Mouse (Mus musculus) heart, embryonic 12.5 days (tissue): ENCODE data around the gene Ywhah. TPM values are rescaled to one million over a fixed set of nuclear protein-coding genes. Genes with fewer than 3 reads are reported as not detected.
"Not testable (repeated sequence)": the region's sequence is repeated elsewhere in the genome, so short reads cannot be mapped to it uniquely, and the experiment has no call there.

ENCODE experiments used
- ATAC-seq: fragments of 200-750 bp; cut with Nextera tagmentation; 2 replicates; pipeline ENCODE4 v1.8.0; 2017; ENCODE audit warnings: moderate TSS enrichment, moderate library complexity; ENCODE audit not compliant: insufficient number of reproducible peaks, low FRiP score
- H3K27ac ChIP-seq: fragments of 300-500 bp; sonication (generic); 2 replicates; pipeline ENCODE4 v1.5.1; 2016; ENCODE audit warnings: mild to moderate bottlenecking, moderate library complexity; ENCODE audit not compliant: poor library complexity, severe bottlenecking
- H3K27me3 ChIP-seq: fragments of 300-500 bp; sonication (generic); replicated peaks from 2 replicates; pipeline ENCODE4 v1.6.1; 2016; ENCODE audit warnings: mild to moderate bottlenecking, moderate library complexity
- H3K36me3 ChIP-seq: fragments of 300-500 bp; sonication (generic); 2 replicates; pipeline ENCODE4 v1.6.1; 2016; ENCODE audit warnings: mild to moderate bottlenecking, moderate library complexity
- H3K4me1 ChIP-seq: fragments of 300-500 bp; sonication (generic); replicated peaks from 2 replicates; pipeline ENCODE4 v1.6.1; 2016; ENCODE audit warnings: mild to moderate bottlenecking
- H3K4me2 ChIP-seq: fragments of 300-500 bp; sonication (generic); 2 replicates; pipeline ENCODE4 v1.6.1; 2016; ENCODE audit warnings: mild to moderate bottlenecking, moderate library complexity
- H3K4me3 ChIP-seq: fragments of 300-500 bp; sonication (generic); 2 replicates; pipeline ENCODE4 v1.5.1; 2016; ENCODE audit warnings: mild to moderate bottlenecking
- H3K9ac ChIP-seq: fragments of 300-500 bp; sonication (generic); 2 replicates; pipeline ENCODE4 v1.6.1; 2016; ENCODE audit warnings: mild to moderate bottlenecking, moderate library complexity
- H3K9me3 ChIP-seq: fragments of 300-500 bp; sonication (generic); replicated peaks from 2 replicates; pipeline ENCODE4 v1.6.1; 2016; ENCODE audit warnings: mild to moderate bottlenecking, moderate library complexity
- WGBS: fragments of 180-500 bp; shearing (Covaris S2); methylation state at CpG from one replicate; pipeline ENCODE4 v1.1.7; 2016; 5-methylcytosine and 5-hydroxymethylcytosine counted together
- polyA plus RNA-seq: library from polyadenylated mRNA; unstranded; fragments of >200 nt; fragmentation: Nextera tagmentation; extraction: Ambion mirVana; gene quantifications from 2 replicates; pipeline ENCODE4 v1.2.1, GENCODE M21; 2016

The Ywhah gene
- polyA plus RNA-seq, 1 experiment from 2014 or later = 481 TPM

- H3K9me3 ChIP-seq = no peaks in the 10 kb centered on the region
- no peaks in the 10 kb centered on the region for H3K27me3 ChIP-seq
- no peak overlapping the region for H3K4me2 ChIP-seq
- no peak overlapping the region for H3K4me3 ChIP-seq
- H3K36me3 ChIP-seq = peaks cover 12% of the 10 kb centered on the region
- no peak overlapping the region for H3K27ac ChIP-seq
- H3K4me1 ChIP-seq = peaks cover 30% of the 10 kb centered on the region
- ATAC-seq = no peak
- no peak overlapping the region for H3K9ac ChIP-seq
- WGBS = 69% methylated on average over 10 of the region's 10 CpGs
Observed at GRCm38 (mm10) chr5:33032036-33032773, 13.6 kb downstream of the Ywhah start.

GRCm38 (mm10) chr5:33033121-33033520 is 14.5 kb downstream of the Ywhah start:
- peak; percentile 76 for ATAC-seq
- Histone ChIP-seq H3K9me3 (no peaks in the 10 kb centered on the region), H3K36me3 (peaks cover 9% of the 10 kb centered on the region), H3K4me3 (no peak overlapping the region), H3K4me1 (peaks cover 27% of the 10 kb centered on the region), H3K4me2 (no peak overlapping the region), H3K9ac (no peak overlapping the region), H3K27me3 (no peaks in the 10 kb centered on the region), H3K27ac (no peak overlapping the region)
- 2% methylated on average over 4 of the region's 4 CpGs for WGBS

- ATAC-seq, H3K4me3 ChIP-seq, H3K27ac ChIP-seq, H3K27me3 ChIP-seq, H3K9ac ChIP-seq, H3K9me3 ChIP-seq, H3K4me2 ChIP-seq, H3K36me3 ChIP-seq: not testable (repeated sequence)
- H3K4me1 ChIP-seq = peaks cover 23% of the 10 kb centered on the region
- WGBS = 46% methylated on average over 8 of the region's 8 CpGs
Observed at GRCm38 (mm10) chr5:33033633-33034032, 15.0 kb downstream of the Ywhah start.

- H3K36me3 ChIP-seq = peaks cover 2% of the 10 kb centered on the region; the same call in 1 of the 2 replicates
- 19% methylated on average over 7 of the region's 7 CpGs for WGBS
- no peak overlapping the region for H3K4me3 ChIP-seq
- no peak overlapping the region for H3K4me2 ChIP-seq
- H3K9ac ChIP-seq = no peak overlapping the region
- ATAC-seq = no peak
- H3K4me1 ChIP-seq = peaks cover 18% of the 10 kb centered on the region
- H3K27ac ChIP-seq = no peak overlapping the region
- H3K27me3 ChIP-seq = no peaks in the 10 kb centered on the region
- no peaks in the 10 kb centered on the region for H3K9me3 ChIP-seq
Observed at GRCm38 (mm10) chr5:33034100-33034499, 15.5 kb downstream of the Ywhah start.

- no peak overlapping the region for H3K27ac ChIP-seq
- 40% methylated on average over 3 of the region's 3 CpGs for WGBS
- no peak overlapping the region for H3K4me3 ChIP-seq
- H3K27me3 ChIP-seq = no peaks in the 10 kb centered on the region
- H3K9ac ChIP-seq = no peak overlapping the region
- no peak overlapping the region for H3K4me2 ChIP-seq
- no peak for ATAC-seq
- no peaks in the 10 kb centered on the region for H3K9me3 ChIP-seq
- H3K4me1 ChIP-seq = peaks cover 16% of the 10 kb centered on the region
- H3K36me3 ChIP-seq = no peaks in the 10 kb centered on the region
Observed at GRCm38 (mm10) chr5:33034916-33035315, 16.3 kb downstream of the Ywhah start.

GRCm38 (mm10) chr5:33038656-33039509 is 20.3 kb downstream of the Ywhah start:
- H3K27ac ChIP-seq = no peak overlapping the region
- no peaks in the 10 kb centered on the region for H3K9me3 ChIP-seq
- H3K36me3 ChIP-seq = no peaks in the 10 kb centered on the region
- H3K4me3 ChIP-seq = peak overlapping the region; percentile 31; the same call in 1 of the 2 replicates
- 45% methylated on average over 13 of the region's 13 CpGs for WGBS
- peaks cover 3% of the 10 kb centered on the region; the same call in 1 of the 2 replicates for H3K4me1 ChIP-seq
- ATAC-seq = no peak
- 0 out of 2 replicates have a peak overlapping the region, but pooled peaks have one; percentile 58 for H3K9ac ChIP-seq
- H3K4me2 ChIP-seq = peak overlapping the region; percentile 68
- H3K27me3 ChIP-seq = no peaks in the 10 kb centered on the region

GRCm38 (mm10) chr5:33039510-33039911 is 20.9 kb downstream of the Ywhah start:
- ATAC-seq = no peak; the same call in 1 of the 2 replicates
- 6% methylated on average over 13 of the region's 13 CpGs for WGBS
- Histone ChIP-seq H3K36me3 (no peaks in the 10 kb centered on the region), H3K4me1 (peaks cover 3% of the 10 kb centered on the region; the same call in 1 of the 2 replicates), H3K4me3 (peak overlapping the region; percentile 31; the same call in 1 of the 2 replicates), H3K27ac (no peak overlapping the region), H3K9me3 (no peaks in the 10 kb centered on the region), H3K27me3 (no peaks in the 10 kb centered on the region), H3K9ac (0 out of 2 replicates have a peak overlapping the region, but pooled peaks have one; percentile 58), H3K4me2 (peak overlapping the region; percentile 68)

GRCm38 (mm10) chr5:33040735-33041134 is 22.1 kb downstream of the Ywhah start:
- not testable (repeated sequence) for H3K4me3 ChIP-seq, ATAC-seq, H3K9me3 ChIP-seq, H3K4me2 ChIP-seq, H3K36me3 ChIP-seq, H3K9ac ChIP-seq, H3K4me1 ChIP-seq, H3K27me3 ChIP-seq, H3K27ac ChIP-seq
- WGBS = 72% methylated on average over 1 of the region's 1 CpGs

GRCm38 (mm10) chr5:33043397-33043796 is 24.8 kb downstream of the Ywhah start:
- H3K4me1 ChIP-seq = peaks cover 3% of the 10 kb centered on the region; the same call in 1 of the 2 replicates
- H3K4me3 ChIP-seq = no peak overlapping the region
- WGBS = 63% methylated on average over 10 of the region's 10 CpGs
- no peaks in the 10 kb centered on the region for H3K27me3 ChIP-seq
- H3K9me3 ChIP-seq = peaks cover 3% of the 10 kb centered on the region
- no peak overlapping the region for H3K9ac ChIP-seq
- ATAC-seq = no peak
- H3K4me2 ChIP-seq = no peak overlapping the region
- no peak overlapping the region for H3K27ac ChIP-seq
- no peaks in the 10 kb centered on the region for H3K36me3 ChIP-seq

GRCm38 (mm10) chr5:33044636-33045315 is 26.2 kb downstream of the Ywhah start:
- no peak overlapping the region for H3K4me2 ChIP-seq
- H3K9me3 ChIP-seq = peaks cover 3% of the 10 kb centered on the region
- H3K27me3 ChIP-seq = no peaks in the 10 kb centered on the region
- H3K9ac ChIP-seq = no peak overlapping the region
- H3K4me3 ChIP-seq = no peak overlapping the region
- H3K36me3 ChIP-seq = no peaks in the 10 kb centered on the region
- no peak overlapping the region for H3K27ac ChIP-seq
- ATAC-seq = no peak
- WGBS = 92% methylated on average over 12 of the region's 12 CpGs
- H3K4me1 ChIP-seq = peaks cover 3% of the 10 kb centered on the region; the same call in 1 of the 2 replicates

- Histone ChIP-seq H3K9me3 (peaks cover 3% of the 10 kb centered on the region), H3K4me1 (peaks cover 3% of the 10 kb centered on the region; the same call in 1 of the 2 replicates), H3K27me3 (no peaks in the 10 kb centered on the region), H3K4me2 (no peak overlapping the region), H3K36me3 (no peaks in the 10 kb centered on the region), H3K9ac (no peak overlapping the region), H3K4me3 (no peak overlapping the region), H3K27ac (no peak overlapping the region)
- 85% methylated on average over 6 of the region's 6 CpGs for WGBS
- ATAC-seq = no peak
Observed at GRCm38 (mm10) chr5:33045316-33045705, 26.7 kb downstream of the Ywhah start.
